Mouse (Mus musculus) liver, embryonic 16.5 days (tissue): ENCODE data around the gene Mt4. TPM values are rescaled to one million over a fixed set of nuclear protein-coding genes. Genes with fewer than 3 reads are reported as not detected.
"Not testable (repeated sequence)": the region's sequence is repeated elsewhere in the genome, so short reads cannot be mapped to it uniquely, and the experiment has no call there.

Experiments used
- ATAC-seq: fragments of 200-750 bp; cut with Nextera tagmentation; 2 replicates; pipeline ENCODE4 v1.8.0; 2017; ENCODE audit warnings: low read depth, mild to moderate bottlenecking, moderate number of reproducible peaks, moderate library complexity
- H3K27ac ChIP-seq: fragments of 300-500 bp; sonication (generic); 2 replicates; pipeline ENCODE4 v1.5.1; 2014; ENCODE audit warnings: mild to moderate bottlenecking, low read length
- H3K27me3 ChIP-seq: fragments of 300-500 bp; sonication (generic); 2 replicates; pipeline ENCODE4 v1.6.1; 2014; ENCODE audit warnings: low read depth, low read length, mixed read lengths; ENCODE audit not compliant: control insufficient read depth, insufficient read depth
- H3K36me3 ChIP-seq: fragments of 300-500 bp; sonication (generic); 2 replicates; pipeline ENCODE4 v1.6.1; 2014; ENCODE audit warnings: mild to moderate bottlenecking; ENCODE audit not compliant: control insufficient read depth, insufficient read depth
- H3K4me1 ChIP-seq: fragments of 300-500 bp; sonication (generic); 2 replicates; pipeline ENCODE4 v1.6.1; 2014; ENCODE audit warnings: low read depth, low read length, mixed read lengths; ENCODE audit not compliant: control insufficient read depth
- H3K4me2 ChIP-seq: fragments of 300-500 bp; sonication (generic); 2 replicates; pipeline ENCODE4 v1.6.1; 2014; ENCODE audit warnings: low read depth, low read length, mixed read lengths
- H3K4me3 ChIP-seq: fragments of 300-500 bp; sonication (generic); 2 replicates; pipeline ENCODE4 v1.5.1; 2014; ENCODE audit warnings: low read depth, mild to moderate bottlenecking, low read length
- H3K9ac ChIP-seq: fragments of 300-500 bp; sonication (generic); 2 replicates; pipeline ENCODE4 v1.6.1; 2014; ENCODE audit warnings: low read depth, low read length
- H3K9me3 ChIP-seq: fragments of 300-500 bp; sonication (generic); replicated peaks from 2 replicates; pipeline ENCODE4 v1.6.1; 2016; ENCODE audit warnings: low read length; ENCODE audit not compliant: control insufficient read depth
- WGBS: fragments of 180-500 bp; shearing (Covaris S2); extraction: QIAGEN DNeasy Blood & Tissue Kit; methylation state at CpG from one replicate; pipeline ENCODE4 v1.1.7; 2014; ENCODE audit not compliant: insufficient replicate concordance; 5-methylcytosine and 5-hydroxymethylcytosine counted together
- polyA plus RNA-seq: library from polyadenylated mRNA; unstranded; fragments of >200 nt; fragmentation: Nextera tagmentation; extraction: Ambion mirVana; gene quantifications from 2 replicates; pipeline ENCODE4 v1.2.1, GENCODE M21; 2015

Gene Mt4
- polyA plus RNA-seq, 1 experiment from 2014 or later = 0.67 TPM

DNA sequence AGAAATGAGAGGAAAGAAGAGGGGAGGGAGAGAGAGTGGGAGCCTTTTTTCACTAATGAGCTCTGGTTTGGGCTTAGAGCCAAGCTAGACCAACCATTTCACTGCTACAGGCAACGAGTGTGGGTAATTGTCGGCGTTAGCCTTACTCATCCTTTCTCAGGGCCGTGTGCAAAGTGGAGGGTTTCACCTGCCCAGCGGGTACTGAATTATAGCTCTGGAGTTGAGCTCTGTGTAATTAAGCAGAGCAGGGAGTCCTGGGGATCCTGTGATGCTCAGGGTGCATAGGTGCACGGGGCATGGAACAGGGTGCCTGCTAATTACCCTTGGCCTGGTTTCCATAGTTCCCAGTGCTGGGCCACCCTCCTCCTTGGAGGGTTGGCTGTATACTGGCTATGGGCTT is 9.3 kb upstream of the Mt4 start:
- Histone ChIP-seq H3K27me3 (no peaks in the 10 kb centered on the region; the same call in 1 of the 2 replicates), H3K36me3 (no peaks in the 10 kb centered on the region), H3K9ac (no peak overlapping the region), H3K27ac (no peak overlapping the region), H3K9me3 (no peaks in the 10 kb centered on the region), H3K4me1 (no peaks in the 10 kb centered on the region), H3K4me2 (no peak overlapping the region), H3K4me3 (no peak overlapping the region)
- no peak for ATAC-seq
- WGBS = 62% methylated on average over 6 of the region's 6 CpGs

- no peaks in the 10 kb centered on the region for H3K4me1 ChIP-seq
- H3K4me3 ChIP-seq = no peak overlapping the region
- no peak overlapping the region for H3K4me2 ChIP-seq
- H3K36me3 ChIP-seq = no peaks in the 10 kb centered on the region
- H3K9ac ChIP-seq = no peak overlapping the region
- 71% methylated on average over 6 of the region's 6 CpGs for WGBS
- H3K9me3 ChIP-seq = no peaks in the 10 kb centered on the region
- no peak for ATAC-seq
- no peaks in the 10 kb centered on the region; the same call in 1 of the 2 replicates for H3K27me3 ChIP-seq
- H3K27ac ChIP-seq = no peak overlapping the region
Observed at GRCm38 (mm10) chr8:94129133-94129789, 7.7 kb upstream of the Mt4 start.

- Histone ChIP-seq H3K4me2 (no peak overlapping the region), H3K27ac (no peak overlapping the region), H3K36me3 (no peaks in the 10 kb centered on the region), H3K4me1 (no peaks in the 10 kb centered on the region), H3K9me3 (no peaks in the 10 kb centered on the region), H3K4me3 (no peak overlapping the region), H3K27me3 (no peaks in the 10 kb centered on the region; the same call in 1 of the 2 replicates), H3K9ac (no peak overlapping the region)
- no peak for ATAC-seq
- WGBS = 77% methylated on average over 4 of the region's 4 CpGs
Observed at GRCm38 (mm10) chr8:94130126-94130525, 6.9 kb upstream of the Mt4 start.

DNA sequence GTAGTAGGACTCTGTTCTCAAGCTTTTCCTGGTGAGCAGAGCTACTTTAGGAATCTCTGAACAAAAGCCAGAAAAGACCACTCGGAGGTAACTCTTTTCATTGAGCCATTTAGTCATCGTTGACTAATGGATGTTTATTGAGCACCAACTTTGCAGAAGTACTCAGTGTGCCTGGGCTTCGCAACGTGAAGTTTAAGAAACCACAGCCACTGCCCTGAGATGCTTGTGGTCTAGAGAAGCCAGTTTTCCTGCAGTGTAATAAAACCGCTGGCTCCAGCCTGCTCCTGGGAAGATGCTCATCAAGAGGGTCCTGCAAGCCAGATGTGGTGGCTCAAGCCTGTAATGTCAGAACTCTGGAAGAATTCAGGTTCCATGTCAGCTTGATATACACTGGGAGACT is 4.9 kb upstream of the Mt4 start:
- Histone ChIP-seq H3K4me3 (no peak overlapping the region), H3K4me2 (no peak overlapping the region), H3K4me1 (no peaks in the 10 kb centered on the region), H3K9me3 (no peaks in the 10 kb centered on the region), H3K27ac (no peak overlapping the region), H3K36me3 (no peaks in the 10 kb centered on the region), H3K27me3 (no peaks in the 10 kb centered on the region; the same call in 1 of the 2 replicates), H3K9ac (no peak overlapping the region)
- WGBS = 29% methylated on average over 5 of the region's 5 CpGs
- no peak for ATAC-seq

GRCm38 (mm10) chr8:94134601-94135000 is 2.4 kb upstream of the Mt4 start:
- ATAC-seq, H3K9me3 ChIP-seq, H3K4me3 ChIP-seq, H3K4me2 ChIP-seq, H3K36me3 ChIP-seq, H3K4me1 ChIP-seq, H3K9ac ChIP-seq, H3K27me3 ChIP-seq, H3K27ac ChIP-seq: not testable (repeated sequence)
- WGBS = 25% methylated on average over 3 of the region's 3 CpGs

DNA sequence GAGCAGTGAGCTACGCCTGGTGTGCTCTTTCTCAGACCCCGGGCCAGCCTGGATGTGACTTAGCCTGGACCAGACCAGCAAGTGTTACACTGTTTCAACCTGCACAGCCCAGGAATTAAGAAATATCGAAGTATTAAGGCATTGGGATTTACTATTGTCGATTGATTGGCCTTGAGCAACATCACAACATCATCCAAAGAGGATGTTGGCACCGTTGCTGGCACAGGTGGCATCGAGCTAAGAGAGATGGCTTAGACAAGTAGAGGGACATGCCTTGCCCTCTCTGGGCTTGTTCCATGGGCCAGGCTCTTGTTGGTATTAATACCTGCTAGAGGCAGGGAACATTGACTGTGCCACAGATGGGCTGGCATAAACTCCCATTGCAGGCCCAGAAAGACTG is 1.4 kb upstream of the Mt4 start:
- H3K4me1 ChIP-seq = no peaks in the 10 kb centered on the region
- no peak overlapping the region for H3K4me3 ChIP-seq
- no peak overlapping the region for H3K9ac ChIP-seq
- H3K4me2 ChIP-seq = no peak overlapping the region
- 69% methylated on average over 6 of the region's 6 CpGs for WGBS
- H3K27ac ChIP-seq = no peak overlapping the region
- H3K36me3 ChIP-seq = no peaks in the 10 kb centered on the region
- ATAC-seq = no peak
- no peaks in the 10 kb centered on the region for H3K27me3 ChIP-seq
- no peaks in the 10 kb centered on the region for H3K9me3 ChIP-seq

DNA sequence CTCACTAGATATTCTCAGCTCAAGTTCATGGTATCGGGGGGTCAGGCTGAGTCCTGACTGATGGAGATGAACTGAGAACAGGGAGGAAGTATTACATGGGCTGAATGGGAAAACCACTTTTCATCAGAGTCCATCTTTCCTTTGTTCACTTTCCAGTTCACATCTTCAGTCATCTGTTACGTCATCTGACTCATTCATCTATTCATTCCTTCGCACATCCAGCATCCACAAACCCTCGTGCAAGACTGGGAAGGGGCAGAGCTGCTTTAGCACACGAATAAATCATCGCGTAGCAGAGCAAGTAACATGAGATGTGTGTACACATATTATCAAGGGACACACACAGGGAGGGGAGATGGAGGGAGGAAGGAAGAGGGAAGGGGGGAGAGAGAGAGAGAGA is 805 bp upstream of the Mt4 start:
- H3K27ac ChIP-seq = no peak overlapping the region
- no peaks in the 10 kb centered on the region for H3K4me1 ChIP-seq
- no peaks in the 10 kb centered on the region for H3K36me3 ChIP-seq
- H3K9me3 ChIP-seq = no peaks in the 10 kb centered on the region
- ATAC-seq = no peak
- H3K4me2 ChIP-seq = no peak overlapping the region
- 72% methylated on average over 7 of the region's 7 CpGs for WGBS
- H3K27me3 ChIP-seq = no peaks in the 10 kb centered on the region
- no peak overlapping the region for H3K4me3 ChIP-seq
- H3K9ac ChIP-seq = no peak overlapping the region

DNA sequence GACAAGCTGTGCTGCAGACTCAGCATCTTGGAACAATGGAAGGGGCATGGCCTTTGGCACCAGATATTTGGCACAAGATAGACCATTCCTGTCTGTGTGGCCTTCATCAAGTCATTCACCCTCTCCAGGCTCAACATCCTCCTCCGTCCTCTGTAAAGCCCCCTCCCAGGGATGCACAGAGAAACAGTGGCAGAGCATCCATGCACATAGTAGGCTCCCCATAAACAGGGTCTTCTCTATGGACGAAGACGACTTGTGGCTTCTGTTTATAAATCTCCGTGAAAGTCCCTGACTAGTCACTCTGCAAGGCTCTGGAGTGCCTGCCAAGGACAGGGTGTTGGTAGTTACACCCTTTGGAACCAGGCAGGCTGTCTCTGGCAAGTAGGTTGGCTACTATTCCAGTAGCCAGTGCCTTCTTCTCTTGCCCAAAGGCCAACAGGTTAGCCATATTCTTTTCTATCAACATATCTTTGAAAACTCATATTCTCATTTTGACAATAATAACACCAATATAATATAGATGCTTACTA is 3.3 kb downstream of the Mt4 start:
- Histone ChIP-seq H3K9me3 (no peaks in the 10 kb centered on the region), H3K4me1 (no peaks in the 10 kb centered on the region), H3K4me3 (no peak overlapping the region), H3K9ac (no peak overlapping the region), H3K27me3 (no peaks in the 10 kb centered on the region), H3K4me2 (no peak overlapping the region), H3K36me3 (no peaks in the 10 kb centered on the region), H3K27ac (no peak overlapping the region)
- ATAC-seq = no peak
- WGBS = 73% methylated on average over 4 of the region's 4 CpGs

GRCm38 (mm10) chr8:94148236-94148635 is 11.2 kb downstream of the Mt4 start:
- Histone ChIP-seq H3K36me3 (no peaks in the 10 kb centered on the region), H3K27ac (no peak overlapping the region), H3K9me3 (no peaks in the 10 kb centered on the region), H3K9ac (no peak overlapping the region), H3K4me1 (peaks cover 22% of the 10 kb centered on the region), H3K27me3 (peaks cover 20% of the 10 kb centered on the region), H3K4me3 (no peak overlapping the region), H3K4me2 (no peak overlapping the region)
- WGBS = 46% methylated on average over 5 of the region's 5 CpGs
- no peak for ATAC-seq
